Mouse (Mus musculus): ENCODE data around the gene Csf2rb.

DNA sequence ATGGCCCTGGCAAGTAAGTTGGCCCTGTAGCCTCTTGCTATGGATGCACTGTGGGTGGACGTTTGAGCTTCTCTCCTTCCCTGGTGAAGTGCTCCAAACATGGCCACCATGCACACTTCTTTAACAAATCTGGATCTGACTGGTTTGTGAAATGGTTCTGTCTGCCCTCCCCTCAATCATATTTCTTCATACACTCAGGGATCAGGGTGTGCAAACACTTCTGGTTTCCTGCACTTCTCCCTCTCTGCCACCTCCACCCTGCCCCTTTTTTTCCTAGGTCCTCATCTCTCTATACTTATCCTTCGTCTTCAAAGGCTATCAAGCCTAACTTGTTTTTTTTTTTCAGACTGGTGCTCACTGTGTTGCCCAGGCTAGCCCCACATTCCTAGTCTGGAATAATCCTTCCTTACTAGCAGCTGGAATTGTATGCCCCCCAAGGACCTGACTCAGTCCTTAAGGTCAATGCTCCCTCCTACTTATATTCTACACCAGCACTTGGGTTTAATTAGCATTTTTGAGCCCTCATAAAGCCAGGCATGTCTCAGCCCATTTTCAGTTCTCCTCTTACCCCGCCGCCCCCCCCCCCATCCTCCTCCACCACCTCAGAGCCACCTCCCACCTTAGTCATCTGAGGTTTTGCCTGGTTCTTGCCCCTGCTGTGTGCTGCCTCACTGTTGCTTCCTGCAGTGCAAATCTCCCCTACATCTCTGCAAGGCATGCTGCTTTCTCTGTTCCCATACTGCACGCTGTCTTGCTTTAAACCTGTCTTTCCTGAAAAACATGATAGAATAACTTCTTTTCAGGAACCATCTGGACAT is 6.2 kb downstream of the Csf2rb start:
- TF ChIP-seq CTCF (IDR thresholded peaks at IDR 0.05) (no peak), EP300 (IDR thresholded peaks at IDR 0.05) (0 out of 2 replicates have a peak, but pooled peaks have one; percentile 14)

All from lung, postnatal 0 days (tissue).